Mouse (Mus musculus): Measurements from ENCODE around the gene Ammecr1.

- TF ChIP-seq CTCF (IDR thresholded peaks at IDR 0.05; ENCODE audit: insufficient read depth, low read depth, low read length) (no peak), POLR2A (IDR thresholded peaks at IDR 0.05; ENCODE audit: insufficient read depth, low read depth, low read length) (no peak)
Measured at GRCm38 (mm10) chrX:142971759-142972158, 5.2 kb upstream of the Ammecr1 start.
